Mouse (Mus musculus): ENCODE data around the gene Mbip. TPM values are rescaled to one million over a fixed set of nuclear protein-coding genes. Genes with fewer than 3 reads are reported as not detected.

Gene Mbip
- polyA plus RNA-seq, 1 experiment = 40.8 TPM

DNA sequence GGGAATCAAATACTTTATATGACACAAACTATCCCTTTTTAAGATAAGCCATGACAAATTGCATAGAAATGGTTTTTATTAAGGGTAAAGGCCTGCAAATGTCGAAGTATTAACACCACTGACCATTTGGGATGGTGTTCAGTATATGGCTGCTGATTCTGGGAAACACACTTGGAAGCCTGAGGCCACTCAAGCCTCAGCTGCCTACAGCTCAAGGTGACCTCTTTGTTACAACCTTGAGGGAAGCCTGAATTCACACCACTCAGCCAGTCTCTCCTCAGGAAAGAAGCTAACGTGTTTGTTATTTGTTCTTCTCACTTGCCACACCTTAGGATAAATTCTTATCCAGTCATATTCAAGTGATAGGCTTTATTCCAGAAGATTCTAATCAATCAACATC, 61.5 kb downstream of the Mbip start:
- no peak for DNase-seq
- Histone ChIP-seq H3K4me3 (replicated peaks; ENCODE audit: insufficient read depth, low read depth, low read length) (no peak overlapping the region), H3K27me3 (ENCODE audit: control insufficient read depth, insufficient read depth, low read length) (no peaks in the 10 kb centered on the region), H3K27ac (ENCODE audit: insufficient read depth, low read length) (no peak overlapping the region), H3K4me1 (ENCODE audit: control insufficient read depth, insufficient read depth, low read length) (no peaks in the 10 kb centered on the region)
- no peak for TF ChIP-seq CTCF (IDR thresholded peaks at IDR 0.05; ENCODE audit: borderline replicate concordance, insufficient read depth, low read depth, low read length)
- no peak for TF ChIP-seq POLR2A (IDR thresholded peaks at IDR 0.05; ENCODE audit: borderline replicate concordance, insufficient read depth, low read length)
- WGBS = 73% methylated on average over 2 of the region's 2 CpGs

DNA sequence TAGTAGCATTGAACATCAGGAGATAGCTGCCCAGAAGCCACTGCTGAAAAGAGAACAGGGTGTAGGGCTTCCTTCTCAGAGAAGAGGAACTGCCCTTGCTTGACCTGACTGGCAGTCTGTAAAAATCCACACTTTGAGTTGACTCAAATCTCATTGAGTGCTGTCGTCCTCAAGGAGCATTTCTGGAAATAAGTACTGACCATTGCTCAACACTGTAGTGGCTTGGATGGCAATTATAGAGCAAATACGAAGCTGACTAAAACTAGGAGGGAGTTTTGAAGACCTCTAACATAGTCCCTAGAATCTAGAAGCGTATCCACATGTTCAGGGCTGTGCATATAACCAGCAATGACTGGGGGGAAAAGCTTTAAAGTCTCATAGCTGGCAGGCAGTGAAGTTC, 64.0 kb downstream of the Mbip start:
- no peak for DNase-seq
- 76% methylated on average over 3 of the region's 3 CpGs for WGBS
- Histone ChIP-seq H3K4me3 (replicated peaks; ENCODE audit: insufficient read depth, low read depth, low read length) (no peak overlapping the region), H3K27me3 (ENCODE audit: control insufficient read depth, insufficient read depth, low read length) (no peaks in the 10 kb centered on the region), H3K27ac (ENCODE audit: insufficient read depth, low read length) (no peak overlapping the region), H3K4me1 (ENCODE audit: control insufficient read depth, insufficient read depth, low read length) (no peaks in the 10 kb centered on the region)
- no peak for TF ChIP-seq CTCF (IDR thresholded peaks at IDR 0.05; ENCODE audit: borderline replicate concordance, insufficient read depth, low read depth, low read length)
- TF ChIP-seq POLR2A (IDR thresholded peaks at IDR 0.05; ENCODE audit: borderline replicate concordance, insufficient read depth, low read length) = no peak

Other genes starting within 250 kb of the Mbip start
- not detected in 2 replicates for gene Nkx2-1, start 191.0 kb upstream of the Mbip start, polyA plus RNA-seq (2012; rRNA removed)

Measured in cerebellum, adult 2 months (tissue).